Mouse (Mus musculus): ENCODE data around the gene Atg9b.

DNA sequence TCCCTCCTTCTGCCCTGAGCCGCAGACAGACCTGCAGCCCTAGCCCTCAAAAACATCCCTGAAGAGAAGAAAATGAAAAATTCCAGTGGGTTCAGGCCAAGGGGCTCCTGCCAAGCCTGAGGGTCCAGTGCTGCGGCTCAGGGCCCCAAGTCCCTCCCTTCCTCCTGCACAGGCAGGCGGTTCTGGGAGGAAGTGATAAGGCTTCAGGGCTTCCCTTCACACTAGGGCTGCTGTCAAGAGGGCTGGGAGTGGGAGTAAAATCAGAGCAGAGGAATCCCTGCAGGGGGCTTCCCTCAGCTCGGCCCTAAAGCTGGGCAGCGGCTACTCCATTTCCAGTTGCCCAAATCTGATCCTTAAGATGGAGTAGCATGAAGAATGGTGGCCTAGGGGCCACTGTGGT is 26.4 kb downstream of the Atg9b start:
- no peak for TF ChIP-seq POLR2A (IDR thresholded peaks at IDR 0.05; ENCODE audit: borderline replicate concordance, control insufficient read depth, low read depth, low read length)
- no peak for TF ChIP-seq CTCF (IDR thresholded peaks at IDR 0.05; ENCODE audit: control insufficient read depth, insufficient read depth, low read length)

All from bone marrow, adult 2 months (tissue).